Mouse (Mus musculus) kidney, embryonic 16.5 days (tissue): Measurements from ENCODE around the gene Sap30. TPM values are rescaled to one million over a fixed set of nuclear protein-coding genes. Genes with fewer than 3 reads are reported as not detected.

Experiments
- polyA plus RNA-seq: library from polyadenylated mRNA; unstranded; fragments of >200 nt; fragmentation: Nextera tagmentation; extraction: Ambion mirVana; gene quantifications from 2 replicates; pipeline ENCODE4 v1.2.1, GENCODE M21; 2015

Gene Sap30
- polyA plus RNA-seq, 1 experiment from 2014 or later = 29.0 TPM

Other genes with a start within 250 kb of the Sap30 start
- 0.25 and 0.62 TPM in 2 replicates for gene Hand2, start 166.9 kb downstream of the Sap30 start, polyA plus RNA-seq
- gene Scrg1, start 31.9 kb downstream of the Sap30 start, polyA plus RNA-seq = not detected in 2 replicates
- gene Hmgb2, start 24.0 kb upstream of the Sap30 start, polyA plus RNA-seq = 309 and 369 TPM in 2 replicates
- 22.4 and 23.7 TPM in 2 replicates for gene Galnt7, start 165.2 kb upstream of the Sap30 start, polyA plus RNA-seq